Mouse (Mus musculus) kidney, postnatal 25 days (tissue): Measurements from ENCODE around the gene Ralgps1.

Experiments used
- DNase-seq, 2 experiments: peaks; one replicate each; pipeline ENCODE4 v3.0.0; 2021; ENCODE audit warnings: mixed read lengths in 2 of 2

Ralgps1 gene

DNA sequence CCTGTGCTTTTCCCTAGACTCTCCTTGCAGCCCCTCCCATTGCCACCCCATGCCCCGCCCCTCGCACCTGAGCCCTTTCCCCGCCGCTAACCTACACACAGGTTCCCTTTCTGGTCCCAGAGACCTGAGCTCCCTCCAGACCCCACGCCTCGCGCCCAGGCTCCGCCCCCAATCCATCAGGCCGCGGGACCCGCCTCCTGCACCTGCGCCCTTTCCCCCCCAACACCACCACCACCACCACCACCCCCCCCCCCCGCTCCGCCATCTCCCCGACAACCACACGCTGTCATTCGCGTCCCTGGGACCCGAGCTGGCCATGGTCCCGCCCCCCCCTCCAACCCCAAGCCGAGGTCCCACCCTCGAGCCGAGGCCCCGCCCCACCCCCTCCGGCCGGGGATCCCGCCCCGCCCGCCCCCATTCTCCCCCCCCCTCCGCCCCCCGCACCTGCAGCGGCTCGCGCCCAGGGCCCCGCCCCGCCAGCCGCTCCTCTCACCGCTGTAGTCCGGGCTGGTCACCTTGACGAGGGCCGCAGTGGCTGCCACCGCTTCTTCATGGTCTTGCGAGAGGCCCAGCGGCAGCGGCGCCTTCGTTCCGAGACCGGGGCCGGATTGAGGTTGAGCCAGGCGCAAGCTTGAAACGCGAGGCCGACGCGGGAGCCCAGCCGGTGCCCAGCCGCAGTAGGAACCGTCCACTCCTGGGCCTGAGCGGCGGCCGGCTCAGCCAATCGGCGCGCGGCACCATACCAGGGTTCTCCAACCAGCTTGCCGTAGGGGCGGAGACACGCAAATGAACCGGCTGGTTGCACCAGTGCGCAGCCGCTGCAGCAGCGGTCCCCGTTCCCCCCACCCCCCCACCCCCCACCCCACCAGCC, at the start of gene Ralgps1:
Ralgps1 (minus strand) TSS at position 710 of the 871 bp plus-strand sequence.
- peak; percentile 98 to 99 for DNase-seq

DNA sequence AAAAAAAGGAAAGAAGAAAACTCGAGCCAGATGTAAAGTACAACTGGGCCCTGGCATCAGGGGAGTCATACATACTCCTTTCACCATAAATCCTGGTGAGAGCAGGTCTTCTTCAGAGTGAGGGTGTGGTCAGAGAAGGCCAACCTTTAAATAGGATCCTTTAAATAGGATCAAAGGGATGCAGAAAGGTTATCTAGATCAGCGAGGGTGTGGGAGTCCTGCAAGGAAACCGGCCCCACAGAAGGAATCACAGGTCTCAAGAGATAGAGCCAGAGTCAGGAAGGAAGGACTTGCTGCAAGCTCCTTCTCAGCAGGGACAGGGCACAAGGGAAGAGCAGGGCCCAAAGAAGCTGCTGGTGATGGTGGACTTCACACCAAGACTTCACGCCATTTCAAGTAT, 46.2 kb upstream of the Ralgps1 start:
- DNase-seq, result no peak

DNA sequence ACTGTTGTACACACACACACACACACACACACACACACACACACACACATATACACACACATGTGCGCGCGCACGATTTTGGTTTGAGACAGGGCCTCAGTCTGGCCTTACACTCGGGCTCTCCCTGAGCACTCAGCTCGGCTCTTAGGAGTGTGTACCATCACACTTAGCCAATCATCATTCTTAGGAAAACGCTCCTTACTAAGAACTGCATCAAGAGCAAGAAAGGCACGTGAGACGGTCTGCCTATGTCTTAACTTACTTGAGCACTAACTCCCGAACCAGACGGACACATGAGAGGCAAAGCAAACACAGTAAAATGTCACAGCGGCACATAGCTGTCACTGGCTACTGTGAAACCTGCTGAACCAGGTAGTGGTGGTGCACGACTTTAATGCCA, 42.7 kb upstream of the Ralgps1 start:
- no peak for DNase-seq

DNA sequence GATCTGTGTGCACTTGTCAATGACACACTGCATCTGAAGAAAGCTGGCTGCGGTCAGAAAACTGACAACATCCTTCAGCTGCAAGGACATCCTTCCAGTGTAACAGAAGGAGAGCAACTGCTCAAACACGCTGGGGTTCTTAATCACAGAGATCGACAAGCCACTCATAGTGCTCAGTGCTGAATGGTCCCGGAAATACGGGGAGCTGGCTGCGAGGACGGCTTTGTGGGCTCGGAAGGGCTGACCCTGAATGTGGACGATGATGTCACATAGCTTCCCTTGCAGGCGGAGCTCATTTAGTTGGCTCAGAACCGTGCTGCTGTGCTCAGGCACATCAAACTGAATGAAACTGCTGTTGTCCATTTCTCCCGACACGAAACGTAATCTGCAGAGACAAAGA, 40.8 kb upstream of the Ralgps1 start:
- DNase-seq, result no peak

DNA sequence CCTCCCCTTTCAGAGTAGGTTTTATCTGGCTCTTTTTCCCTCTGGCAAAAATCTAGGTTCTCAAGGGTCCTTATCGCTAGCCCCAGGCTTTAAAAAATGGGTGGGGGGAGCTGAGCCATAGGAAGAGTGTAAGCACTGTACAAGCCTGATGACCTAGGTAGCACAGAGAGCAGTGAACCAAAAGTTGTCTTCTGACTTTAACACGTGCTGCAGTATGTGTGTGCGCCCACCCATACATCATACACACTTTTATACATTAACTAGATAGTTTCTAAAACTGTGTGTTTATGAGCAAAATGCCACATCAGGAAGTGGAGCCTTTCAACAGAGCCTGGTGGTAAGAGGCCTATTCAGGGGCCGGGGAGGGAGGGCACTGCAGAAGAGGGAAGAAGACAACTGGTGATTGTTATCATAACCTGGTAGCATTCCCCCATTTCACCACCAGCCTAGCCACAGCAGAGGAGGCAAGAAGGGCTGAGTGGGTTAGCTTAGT, 32.3 kb upstream of the Ralgps1 start:
- no peak for DNase-seq

DNA sequence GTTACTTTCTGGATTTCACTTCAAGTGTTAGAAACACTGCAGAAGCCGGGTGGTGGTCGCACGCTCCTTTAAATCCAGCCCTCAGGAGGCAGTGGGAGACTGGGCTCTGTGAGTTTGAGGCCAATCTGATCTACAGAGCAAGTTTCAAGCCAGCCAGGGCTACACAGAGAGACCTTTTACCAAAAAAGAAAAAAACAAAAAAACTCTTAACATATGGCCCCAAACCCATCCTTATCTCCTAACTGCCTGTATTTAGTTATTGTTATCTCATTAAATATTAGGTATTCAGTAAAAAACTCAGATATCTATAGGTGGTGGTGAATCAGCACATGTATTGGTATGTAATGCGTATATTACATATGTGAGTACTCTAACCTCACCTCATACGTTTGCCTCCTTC, 31.4 kb upstream of the Ralgps1 start:
- DNase-seq, result no peak

DNA sequence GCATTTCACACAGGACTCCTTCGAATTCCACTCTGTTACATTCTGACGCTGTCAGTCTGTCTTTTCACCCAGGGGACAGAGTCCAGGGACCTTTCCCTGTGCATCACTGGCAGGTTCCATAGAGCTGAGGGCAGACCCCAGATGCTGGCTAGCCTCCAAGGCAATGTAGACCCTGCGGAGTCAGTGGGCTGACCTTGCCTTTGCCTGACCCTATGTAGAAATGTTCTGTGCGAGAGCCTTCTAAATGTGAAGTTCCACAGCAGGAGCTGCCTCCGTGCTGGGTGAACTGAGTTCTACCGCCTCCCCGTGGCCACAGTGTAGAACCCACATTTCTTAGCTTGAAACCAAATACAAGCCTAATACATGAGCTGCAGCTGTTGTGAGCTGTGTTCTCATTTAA, 30.9 kb upstream of the Ralgps1 start:
- DNase-seq, result peak; percentile 60 to 68

DNA sequence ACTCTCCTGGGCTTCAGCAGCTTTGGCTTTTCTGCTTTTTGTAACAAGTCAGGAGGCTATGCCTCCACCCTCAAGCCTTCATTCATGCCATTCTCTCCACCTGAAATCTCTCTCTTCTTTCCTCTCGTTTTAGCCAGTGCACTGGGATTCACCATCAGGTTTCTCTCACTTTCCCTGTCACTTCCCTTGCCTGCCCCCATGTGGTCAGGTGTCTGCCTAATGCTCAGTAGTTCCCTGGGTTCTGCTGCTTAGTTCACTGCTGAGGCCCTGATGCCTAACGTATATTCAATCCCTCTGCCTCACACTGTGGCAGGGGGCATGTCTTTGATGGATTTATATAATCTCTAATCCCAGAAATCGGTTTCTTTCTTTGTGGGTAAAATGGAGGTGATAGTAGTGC, 29.9 kb upstream of the Ralgps1 start:
- peak; percentile 46 to 54 for DNase-seq

DNA sequence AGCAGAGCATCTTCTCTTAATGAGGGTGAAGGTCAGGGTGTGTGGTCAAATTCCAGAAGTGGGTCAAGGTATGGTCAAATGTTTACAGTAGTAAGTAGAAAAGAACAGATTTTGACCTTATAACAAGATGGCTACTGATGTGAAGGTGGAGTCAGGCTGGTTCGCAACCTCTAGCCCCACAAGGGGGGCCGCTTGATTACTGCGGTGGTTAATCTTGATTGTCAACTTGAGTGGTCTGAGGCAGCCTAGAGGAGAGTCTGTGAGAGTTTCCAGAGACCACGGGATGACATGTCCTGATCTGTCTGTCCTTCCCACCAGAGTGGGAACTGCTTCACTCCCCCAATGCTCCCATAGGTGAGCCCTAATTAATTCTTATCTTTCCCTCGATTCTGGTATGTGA, 29.3 kb upstream of the Ralgps1 start:
- DNase-seq, result no peak

DNA sequence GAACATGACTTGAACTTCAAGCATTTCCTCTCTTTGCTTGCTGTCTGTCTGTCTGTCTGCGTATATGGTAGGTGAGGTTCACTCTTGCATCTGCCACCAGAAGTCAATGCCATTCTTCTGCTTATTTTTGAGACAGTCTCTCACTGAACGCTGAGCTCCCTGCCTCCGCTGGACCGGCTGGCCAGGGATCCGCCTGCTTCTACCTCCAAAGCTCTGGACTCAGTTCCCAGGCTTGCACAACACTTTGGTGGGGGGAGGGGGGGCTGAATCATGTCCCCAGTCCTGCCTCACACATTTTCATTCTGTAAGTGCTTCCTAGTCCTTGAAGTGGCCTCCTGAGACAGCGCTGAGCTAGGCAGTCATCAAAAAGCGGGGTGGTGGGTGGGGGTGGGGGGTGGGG, 27.8 kb upstream of the Ralgps1 start:
- no peak for DNase-seq

DNA sequence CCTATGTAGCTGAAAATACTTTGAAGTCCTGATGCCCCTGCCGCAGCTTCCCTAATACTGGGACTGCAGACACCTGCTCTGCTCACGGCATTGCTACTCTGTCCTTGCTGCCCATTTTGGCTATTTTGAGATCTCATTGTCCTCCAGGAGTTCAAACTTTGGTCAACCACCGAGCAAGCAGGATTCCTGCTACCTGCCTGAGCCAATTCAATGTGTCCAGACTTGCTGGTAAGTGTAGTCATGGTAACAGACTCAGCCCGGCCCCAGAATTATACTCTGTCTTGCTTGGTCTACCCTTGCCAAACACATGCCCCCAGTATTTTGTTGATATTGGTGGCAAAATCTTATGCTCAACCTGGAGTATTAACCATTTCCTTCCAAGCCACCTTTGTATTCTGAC, 25.8 kb upstream of the Ralgps1 start:
- no peak for DNase-seq

DNA sequence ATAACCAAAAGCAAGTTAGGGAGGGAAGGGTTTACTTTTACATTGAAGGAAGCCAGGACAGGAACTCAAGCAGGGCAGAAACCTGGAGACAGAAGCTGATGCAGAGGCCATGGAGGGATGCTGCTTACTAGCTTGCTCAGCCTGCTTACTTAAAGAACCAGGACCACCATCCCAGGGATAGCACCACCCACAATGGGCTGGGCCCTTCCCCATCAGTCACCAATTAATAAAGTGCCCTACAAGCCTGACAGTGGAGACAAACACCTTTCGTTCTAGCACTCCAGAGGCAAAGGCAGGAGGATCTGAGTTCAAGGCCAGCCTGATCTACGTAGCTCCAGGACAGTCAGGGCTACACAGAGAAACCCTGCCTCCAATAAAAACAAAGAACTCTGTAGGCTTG, 23.8 kb upstream of the Ralgps1 start:
- DNase-seq, result no peak

DNA sequence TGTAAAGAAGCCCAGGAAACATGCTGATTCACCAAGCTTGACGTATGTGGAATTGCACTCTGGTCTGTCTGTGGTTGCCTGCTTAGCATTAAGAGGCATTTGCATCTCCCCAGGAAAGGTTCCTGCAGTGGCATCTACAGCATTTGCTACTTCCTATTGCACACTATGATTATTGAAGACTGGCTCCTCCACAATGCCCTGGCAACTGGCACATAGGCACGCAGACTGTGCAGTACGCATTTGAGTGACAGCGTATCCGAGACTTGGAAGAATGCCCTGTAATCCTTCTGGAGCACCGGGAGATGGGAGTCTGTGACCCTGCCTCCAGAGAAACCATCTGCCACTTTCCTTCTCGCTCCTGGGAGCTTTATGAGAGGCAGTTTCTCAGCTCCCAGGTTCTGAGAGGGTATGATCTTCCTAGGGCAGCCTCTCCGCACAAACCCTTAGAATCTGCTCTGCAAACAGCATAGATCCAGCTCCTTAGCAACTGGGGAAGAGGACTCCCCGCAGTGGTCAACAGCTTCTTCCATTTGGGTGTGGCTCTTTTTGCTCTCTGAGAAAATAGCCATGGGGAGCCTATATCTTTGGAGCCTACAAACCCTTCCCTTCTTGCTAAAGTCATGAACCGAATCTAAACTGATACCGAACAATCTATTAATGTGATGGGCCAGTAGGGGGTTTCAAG, 22.8 kb upstream of the Ralgps1 start:
- DNase-seq, result no peak

DNA sequence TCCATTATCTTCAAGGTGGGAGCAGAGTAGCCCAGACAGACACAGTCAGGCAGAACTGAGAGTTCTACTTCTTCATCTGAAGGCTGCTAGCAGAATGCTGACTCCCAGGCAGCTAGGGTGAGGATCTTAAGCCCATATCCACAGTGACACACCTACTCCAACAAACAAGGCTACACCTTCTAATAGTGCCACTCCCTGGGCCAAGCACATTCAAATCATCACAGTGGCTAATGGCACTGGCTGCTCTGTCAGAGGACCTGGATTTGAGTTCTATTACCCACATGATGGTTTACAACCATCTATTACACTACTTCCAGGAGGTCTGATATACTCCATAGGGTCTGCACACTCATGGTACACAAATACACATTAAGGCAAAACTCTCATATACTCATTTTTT, 21.7 kb upstream of the Ralgps1 start:
- no peak for DNase-seq

DNA sequence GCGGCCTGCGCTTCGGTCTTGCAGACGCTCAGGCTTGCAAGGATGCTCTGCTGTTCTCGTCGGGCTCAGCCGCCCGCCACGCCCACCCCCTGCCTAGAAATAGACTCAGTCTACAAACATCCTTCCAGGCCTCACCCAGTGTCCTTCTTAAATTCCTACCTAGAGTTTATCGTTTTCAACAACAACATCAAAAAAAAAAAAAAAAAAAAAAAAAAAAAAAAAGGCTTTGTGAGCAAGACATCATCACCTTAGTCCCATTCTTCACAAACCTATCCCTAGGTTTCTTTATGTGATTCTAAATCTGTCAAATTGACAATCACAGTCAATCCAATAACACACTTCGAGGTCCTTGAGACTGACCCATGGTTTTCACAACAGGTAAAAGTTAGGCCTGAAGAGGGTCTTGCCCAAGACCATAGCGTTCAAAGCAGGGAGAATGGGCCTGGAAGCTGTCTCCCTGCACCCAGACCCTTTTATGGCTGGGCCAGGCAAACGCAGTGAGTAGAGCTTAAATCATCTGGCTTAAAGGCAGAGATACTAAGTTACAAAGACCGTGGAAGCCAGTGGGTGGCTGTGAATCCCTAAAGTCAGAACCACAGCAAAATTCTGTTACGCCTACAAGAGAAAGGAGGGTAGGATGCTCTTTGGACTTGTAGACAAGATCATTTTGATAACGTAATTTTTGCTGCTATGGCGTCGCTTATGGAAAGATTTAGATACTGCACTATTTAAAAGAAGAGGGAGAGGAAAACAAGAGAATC, 542 bp upstream of the Ralgps1 start:
- DNase-seq, result no peak

DNA sequence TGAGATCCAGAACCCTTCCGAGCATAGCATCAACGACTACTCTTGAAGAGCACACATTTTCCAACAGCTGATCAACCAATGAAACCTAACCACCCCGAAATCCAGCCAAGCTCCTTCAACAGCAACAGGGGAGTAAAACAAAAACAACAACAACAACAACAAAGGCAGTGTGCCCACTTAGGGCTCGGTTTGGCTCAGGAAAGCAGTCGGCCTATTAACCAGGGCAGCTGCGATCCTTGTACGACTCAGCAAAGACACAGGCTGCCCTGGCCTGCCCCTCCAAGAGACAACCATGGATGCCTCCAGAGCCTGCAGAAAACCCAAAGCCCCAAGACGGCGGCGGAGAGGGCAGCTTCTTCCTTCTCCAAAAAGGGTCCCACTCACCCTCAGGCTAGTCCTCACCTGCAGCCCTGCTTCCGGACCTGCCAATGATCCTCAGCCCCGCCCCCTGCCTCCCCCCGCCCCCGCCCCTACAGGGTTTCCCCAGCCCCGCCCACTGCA, 960 bp downstream of the Ralgps1 start:
- no peak for DNase-seq

DNA sequence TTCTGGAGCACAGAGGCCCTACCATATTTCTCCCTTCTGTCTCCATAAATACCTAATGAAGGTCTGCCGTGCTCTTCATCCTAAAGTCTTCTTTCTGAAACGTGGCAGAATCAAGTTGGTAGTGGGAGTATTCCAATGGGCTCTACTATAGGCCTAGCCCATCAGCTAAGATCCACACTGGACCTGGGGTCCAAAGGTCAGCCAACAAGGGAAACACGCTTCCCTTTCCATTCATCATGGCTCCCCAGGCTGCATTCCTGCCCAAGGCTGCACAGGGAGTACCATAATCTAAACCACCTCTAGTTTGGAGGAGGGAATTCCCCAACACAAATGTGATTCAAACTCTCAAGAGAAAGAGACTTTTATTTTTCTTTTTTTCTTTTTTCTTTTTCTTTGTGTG, 1.8 kb downstream of the Ralgps1 start:
- no peak for DNase-seq

DNA sequence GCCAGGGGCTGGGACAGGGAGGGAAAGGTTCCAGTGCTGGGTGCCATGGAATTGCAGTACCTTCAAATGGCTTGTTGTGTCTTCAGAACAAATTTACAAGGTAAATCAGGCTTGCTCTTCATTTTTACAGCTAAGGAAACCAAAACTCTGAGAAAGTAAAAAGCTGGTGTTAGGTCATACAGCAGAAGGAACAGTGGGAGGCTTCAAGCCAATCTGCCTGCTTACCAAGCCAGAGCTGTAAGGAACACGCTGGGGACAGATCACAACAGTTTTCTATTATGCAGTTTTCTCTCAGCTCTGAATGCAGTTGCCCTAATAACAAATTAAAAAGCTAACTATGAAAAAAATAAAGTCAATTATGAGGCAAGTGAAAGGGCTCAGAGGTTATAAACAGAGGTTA, 2.8 kb downstream of the Ralgps1 start:
- DNase-seq, result no peak

DNA sequence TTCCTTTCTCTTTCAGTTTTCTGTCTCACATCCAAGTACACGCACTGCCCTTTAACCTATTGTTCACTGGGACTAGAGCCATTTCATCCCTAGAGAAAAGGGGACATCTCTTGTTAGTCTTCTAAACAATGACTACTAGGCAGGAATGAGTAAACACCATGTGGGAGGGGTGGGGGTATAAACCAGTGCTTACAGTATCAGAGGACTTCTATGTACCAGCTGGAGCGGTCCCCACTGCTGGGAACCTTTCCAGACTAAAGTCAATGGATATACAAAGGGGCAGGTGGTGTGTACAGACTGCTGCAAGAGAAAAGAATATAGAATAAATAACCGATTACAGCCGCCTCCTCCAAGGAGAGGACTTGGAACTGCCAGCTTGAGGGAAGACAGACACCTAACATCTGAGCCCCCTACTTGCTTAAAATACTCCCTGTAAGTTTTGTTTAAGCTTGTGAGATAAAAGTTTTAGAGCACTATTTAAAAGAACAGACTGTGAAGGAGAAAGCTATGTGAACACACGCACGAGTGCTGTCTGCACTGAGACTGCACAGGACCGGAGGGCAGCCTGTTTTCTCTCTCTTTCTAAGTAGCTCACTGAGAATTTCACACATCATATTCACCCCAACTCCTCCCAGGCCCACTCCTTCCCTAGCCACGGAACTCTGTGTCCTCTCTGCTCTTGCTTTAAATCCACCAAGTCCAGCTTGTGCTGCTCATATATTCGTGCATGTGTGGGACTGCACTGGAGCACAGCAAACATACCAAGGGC, 5.4 kb downstream of the Ralgps1 start:
- DNase-seq, result peak; percentile 20 to 48

DNA sequence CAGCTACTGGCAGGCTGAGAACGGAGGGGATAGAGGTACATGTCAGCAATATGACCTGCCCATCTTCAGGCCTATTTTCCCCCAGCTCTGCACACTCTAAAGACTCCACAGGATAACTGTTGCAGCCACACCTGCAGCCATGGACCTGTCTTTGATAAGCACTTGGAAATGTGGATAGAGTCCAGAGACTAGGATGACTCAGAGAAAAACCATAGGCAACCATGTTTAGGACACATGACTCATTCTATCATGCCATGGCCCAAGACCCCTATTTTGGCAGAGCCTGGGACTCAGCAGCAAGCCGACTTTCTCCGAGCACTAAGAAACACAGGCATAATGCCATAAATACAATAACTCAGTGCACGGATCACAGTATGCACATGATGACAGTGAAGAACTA, 6.6 kb downstream of the Ralgps1 start:
- DNase-seq, result no peak

DNA sequence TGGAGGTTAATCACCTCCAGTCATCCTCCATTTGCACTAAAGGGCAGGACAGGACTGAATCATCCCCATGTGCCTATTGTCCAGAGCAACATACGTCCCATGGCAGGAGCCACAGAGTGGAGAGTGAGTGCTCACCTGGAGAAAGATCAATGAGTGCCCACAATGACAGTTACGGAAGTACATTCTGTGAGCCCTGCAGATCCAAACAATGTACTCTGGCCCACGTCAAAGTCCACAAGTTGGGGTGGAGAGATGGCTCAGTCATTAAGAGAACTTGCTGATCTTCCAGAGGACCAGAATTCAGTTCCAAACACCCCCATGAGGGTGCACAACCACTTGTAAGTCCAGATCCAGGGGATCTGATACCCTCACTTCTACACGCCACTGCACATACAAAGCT, 7.4 kb downstream of the Ralgps1 start:
- peak; percentile 35 to 54 for DNase-seq

DNA sequence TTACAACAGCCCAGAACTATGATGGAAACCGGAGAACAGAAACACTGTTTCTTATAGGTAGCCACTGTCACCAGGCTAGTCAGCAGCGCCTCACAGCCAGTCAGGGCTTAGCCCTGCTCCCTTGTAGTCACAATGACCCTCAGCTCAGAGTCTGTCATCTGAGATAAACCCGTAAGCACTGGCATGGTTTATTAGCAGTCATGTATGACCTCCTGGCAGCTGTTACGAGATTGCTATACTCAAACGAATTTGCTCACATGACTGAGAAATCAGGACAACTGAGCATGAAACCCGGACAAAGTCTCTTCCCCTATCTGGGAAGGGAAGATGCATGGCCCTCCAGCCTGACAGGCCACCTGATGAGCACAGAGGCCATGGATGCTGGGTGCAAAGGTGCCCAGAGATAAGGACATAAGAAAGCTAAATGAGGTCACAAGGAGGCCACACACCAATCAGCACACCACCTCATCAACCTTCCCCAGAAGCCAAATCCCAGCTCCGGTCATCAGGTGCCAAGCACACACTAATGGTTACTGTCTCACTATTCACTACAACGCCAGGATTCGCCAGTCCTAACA, 10.1 kb downstream of the Ralgps1 start:
- no peak for DNase-seq
